Mouse (Mus musculus): ENCODE results near the gene Nme8.
A peak's percentile ranks its signal among the peaks of the same experiment; 100 is the strongest.

The Nme8 gene

DNA sequence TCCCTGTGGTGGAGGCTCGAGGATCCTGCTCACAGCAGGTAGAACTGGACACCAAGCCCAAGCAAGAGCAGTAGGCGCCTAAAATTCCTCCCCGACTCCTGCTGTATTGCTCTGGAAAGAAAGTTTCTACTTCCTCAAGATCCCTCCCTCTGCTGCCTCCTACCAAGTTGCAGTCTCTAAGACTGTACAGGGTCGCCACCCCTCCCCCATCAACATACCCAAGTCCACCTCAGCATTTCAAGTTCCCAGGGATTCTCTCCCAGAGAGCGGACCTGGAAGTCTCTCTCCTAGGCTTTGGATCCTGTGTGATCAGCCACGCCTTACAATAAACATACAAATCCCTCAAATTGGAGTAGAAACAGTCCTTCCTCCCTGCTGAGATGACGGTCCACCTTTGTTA lies at the start of gene Nme8:
Nme8 (minus strand) TSS at position 5 of the 400 bp plus-strand sequence.
- no peak for DNase-seq

DNA sequence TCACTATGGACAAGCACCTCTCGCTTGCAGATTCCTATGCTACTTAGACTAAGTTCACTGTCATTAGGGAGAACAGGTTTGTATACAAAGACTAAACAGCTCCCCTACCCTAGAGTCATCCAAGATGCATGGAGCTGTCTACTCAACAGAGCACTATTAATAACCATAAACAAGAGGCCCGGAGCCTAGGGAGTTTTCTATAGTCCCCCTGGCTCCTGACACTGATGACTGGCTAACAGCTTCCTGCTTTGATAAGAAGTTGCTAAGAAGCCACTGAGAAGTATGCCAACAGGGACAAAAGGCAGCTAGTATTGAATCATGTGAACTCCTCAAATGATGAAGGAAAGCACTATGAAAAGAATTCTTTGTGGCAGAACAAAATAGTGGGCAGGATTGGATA lies 48.1 kb upstream of the Nme8 start:
- DNase-seq: no peak

DNA sequence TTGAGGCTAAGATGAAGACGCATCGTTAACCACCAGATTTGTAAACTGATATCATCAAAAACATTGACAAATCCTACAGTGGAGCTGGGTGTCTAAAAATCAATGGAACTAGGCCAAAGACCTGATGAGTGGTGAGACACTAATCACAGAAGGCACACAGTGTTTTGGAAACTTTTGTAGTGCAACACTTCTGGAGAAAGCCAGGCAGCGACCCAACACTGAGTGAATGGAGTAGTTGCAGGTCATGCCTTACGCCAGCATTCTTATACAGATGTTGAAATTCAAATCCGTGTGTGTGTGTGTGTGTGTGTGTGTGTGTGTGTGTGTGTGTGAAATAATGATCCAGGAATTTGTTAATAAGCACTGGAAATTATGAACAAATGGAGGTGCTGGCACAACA lies 46.9 kb upstream of the Nme8 start:
- peak in 1 of 2 experiments; percentile 44 for DNase-seq

DNA sequence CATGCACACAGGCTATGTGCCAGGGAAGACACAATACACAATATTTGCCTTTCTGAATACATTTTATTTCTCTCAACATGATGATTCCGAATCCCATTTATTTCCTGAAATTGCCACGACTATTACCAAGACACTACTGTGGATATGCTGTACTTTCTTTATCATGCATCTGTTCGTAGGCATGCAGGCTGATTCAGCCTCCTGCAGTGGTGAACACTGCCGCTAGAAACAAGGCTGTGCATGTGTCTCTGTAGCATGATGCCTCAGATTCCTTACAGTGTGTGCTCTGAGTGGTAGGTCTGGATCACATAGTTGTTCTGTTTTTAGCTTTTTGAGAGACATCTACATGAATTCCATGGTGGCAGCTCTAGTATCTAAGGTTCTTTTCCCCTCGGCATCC lies 37.0 kb upstream of the Nme8 start:
- no peak for DNase-seq

DNA sequence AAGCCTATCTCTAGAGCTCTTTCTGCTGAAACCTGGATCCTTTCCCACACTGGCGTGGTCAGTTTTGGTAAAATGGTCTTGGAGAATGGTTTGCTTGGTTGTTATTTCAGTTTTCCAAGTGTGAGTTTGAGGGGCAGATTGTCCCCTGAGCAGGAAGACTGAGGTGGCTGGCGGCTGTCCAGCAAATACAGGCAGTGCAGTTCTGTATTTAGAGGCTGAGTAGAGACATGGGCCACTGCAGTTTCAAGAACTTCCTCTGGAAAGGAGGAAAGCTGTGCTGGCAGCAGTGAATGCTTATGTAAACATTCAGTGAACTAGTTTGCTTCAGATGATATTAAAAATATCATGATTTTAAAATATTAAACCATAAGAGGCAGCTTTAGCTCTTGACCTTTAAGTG lies 33.2 kb upstream of the Nme8 start:
- peak; percentile 45 to 63 for DNase-seq

DNA sequence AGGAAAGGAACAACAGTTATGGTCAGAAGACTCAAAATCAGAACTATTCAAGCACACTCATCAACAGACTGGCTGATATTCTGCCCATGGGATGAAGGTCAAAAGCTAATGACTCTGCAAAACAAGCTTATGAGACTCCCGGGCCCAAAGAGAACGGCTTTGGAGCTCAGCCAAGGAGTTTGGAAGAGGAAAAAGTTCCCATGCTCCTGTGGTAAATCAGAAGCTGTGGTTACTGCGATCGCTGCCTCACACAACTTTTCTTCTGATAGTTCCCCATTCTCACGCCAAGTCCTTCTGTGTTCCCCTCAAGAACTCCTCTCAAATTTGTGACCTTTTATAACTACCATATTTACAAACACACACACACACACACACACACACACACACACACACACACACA lies 21.4 kb upstream of the Nme8 start:
- peak; percentile 17 to 26 for DNase-seq

DNA sequence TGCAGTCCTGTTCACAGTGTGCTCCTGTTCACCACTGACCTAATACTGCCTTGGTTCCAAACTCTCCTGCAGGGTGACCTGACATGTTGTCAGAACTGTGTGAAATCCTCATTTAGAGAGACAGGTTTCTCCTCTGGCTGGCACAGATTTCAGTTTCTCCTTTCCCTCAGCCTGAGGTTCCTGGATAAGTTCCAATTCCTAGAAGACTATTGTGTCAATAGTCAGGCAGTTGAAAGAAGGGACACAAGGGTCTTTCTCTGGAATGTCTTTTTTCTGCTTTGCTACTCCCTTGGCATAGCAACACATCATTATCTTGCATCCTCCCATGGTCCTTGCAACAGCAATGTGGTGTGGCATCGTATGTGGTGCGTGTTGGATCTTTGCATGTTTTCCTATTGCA lies 19.6 kb upstream of the Nme8 start:
- DNase-seq: no peak

DNA sequence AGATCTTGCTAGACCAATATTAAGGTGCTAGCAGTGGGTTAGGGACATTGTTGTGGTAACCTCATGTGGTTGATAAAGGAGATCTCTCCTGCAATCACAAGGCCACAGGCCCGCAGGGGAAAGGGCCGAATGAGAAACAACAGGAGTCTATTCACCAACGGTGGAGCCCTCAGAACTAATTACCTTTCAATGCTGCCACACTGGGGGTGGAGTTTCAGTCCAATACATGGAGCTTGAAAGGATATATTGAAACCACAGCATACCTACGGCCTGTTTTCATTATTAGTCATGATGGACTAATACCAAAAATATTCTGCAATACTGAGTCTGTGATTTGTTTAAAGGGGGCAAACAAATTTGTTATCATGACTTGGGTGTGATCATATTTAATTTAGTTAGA lies 6.2 kb upstream of the Nme8 start:
- no peak for DNase-seq

DNA sequence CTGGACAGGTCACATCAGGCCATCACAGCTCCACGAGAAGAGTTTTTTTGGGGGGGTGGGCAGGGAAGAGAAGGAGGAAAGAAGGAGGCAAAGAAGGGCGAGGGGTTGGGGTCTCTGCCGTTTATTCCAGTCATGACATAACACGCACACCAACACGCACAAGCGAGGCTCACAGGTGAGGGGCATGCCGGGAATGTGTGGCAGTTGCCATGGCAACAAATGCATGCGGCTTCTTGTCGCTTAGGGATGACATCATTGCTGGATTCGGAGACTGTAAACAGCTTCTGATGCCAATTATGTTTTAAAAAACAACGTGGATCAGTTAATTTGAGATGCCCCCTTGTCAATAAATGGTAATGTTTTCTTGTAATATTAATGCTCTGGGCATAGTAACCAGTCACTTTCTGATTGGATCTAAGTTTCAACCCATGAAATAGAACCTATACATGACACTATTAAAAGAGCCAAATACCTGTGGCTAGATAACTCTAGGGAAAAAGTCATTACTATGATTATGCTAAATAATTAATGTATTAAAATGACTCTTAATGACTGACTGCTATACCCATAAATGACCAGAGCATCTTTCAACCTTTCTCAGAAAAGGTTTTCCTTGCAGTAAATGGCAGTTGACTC lies 4.0 kb upstream of the Nme8 start:
- peak in 1 of 2 experiments; percentile 19 for DNase-seq

DNA sequence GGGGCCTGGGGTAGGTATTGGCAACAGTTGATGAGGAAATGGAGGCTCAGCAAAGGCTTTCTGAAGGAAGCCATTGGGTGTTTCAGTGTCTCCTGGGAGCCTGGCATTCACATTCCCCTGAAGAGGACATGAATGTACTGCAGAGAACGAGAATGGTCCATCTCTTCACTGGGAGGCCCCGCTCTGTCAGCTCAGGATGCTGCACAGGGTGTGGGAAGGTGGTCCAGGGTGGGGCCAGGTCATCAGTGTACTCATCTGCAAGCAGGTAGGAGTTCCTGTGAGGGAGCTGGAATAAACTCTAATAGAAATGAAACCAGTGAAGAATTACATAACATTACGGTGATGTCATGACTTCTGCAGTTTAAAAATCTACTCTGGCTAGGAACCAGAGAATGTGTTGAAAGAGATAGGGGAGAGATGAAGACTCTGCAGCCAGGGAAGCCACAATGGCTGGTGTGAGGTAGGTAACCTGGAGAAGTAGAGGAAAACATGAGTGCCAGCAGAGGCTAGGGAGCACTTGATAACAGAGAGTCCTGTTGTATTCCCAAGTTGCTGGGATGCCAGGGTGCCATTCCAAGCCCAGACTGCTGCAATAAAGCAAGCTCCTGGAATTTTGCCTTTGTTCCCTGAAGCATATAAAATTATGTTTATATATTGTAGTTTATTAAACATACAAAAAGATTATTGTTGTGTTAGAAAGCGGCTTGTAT lies 3.3 kb upstream of the Nme8 start:
- no peak for DNase-seq

DNA sequence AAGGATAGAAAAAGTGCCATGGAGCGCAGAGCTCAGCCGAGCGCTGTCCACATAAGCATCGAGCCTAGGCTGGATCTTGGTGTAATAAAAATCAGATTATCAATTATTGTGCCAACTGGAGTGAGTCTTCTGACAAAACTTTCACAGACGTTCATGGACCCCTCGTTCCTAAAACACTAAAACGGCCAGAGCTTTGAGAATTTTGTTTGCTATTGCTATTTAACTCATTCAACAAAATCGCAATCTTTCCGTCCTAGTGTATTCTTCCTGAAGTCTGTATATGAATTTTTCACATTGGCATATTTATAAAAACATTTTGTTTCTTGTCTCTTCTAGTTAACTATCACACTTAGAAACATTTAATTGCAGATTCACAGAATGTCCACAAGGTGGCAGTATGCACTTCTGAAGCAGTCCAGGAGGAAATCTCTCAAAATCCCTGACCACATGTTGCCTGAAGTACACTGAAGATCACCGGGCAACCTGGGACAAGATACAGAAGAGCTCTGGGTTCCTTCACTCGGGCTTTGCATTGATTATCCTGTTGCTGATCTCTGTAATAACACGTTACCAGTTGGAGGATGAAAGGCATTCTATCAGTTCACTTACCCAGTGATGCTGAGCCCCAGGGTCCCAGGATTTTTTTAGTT lies 1.1 kb upstream of the Nme8 start:
- peak in 1 of 2 experiments; percentile 12 for DNase-seq

DNA sequence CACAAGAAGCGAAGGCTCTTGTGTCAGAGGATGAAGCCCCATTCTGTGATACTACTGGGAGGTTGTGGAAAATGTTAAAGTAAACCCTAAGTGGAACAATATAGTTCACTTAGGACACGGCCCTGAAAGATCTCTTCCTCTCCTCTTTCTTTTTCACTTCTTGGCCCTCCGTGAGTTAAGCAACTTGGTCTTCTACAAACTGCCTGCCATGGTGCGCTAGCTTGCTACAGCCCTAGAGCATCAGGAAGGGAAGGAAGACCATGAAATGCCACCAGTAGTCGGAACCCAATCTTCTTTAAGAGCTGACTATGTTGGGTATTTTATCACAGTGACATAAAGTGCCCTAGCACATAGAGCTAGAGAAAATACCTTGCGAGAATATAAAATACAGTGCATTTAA lies 7.2 kb downstream of the Nme8 start:
- no peak for DNase-seq

DNA sequence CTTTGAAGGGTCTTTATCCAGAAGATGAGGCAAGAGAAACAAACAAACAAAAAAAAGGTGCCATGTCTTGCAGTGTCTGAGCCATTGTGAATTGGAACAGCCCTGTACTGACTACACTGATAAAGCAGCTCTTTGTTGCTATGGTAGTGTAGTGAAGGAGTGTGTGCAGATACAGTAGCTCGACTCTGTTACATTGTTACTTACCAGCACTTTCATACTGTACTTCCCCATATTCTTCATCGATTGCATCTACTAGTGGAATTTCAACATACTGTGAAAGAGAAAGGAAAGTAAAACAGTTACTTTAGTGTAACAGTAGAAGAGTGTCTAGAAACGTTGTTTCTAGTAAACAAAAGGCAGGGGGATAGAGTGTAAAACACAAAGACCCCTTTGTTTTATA lies 7.6 kb downstream of the Nme8 start:
- DNase-seq: no peak

DNA sequence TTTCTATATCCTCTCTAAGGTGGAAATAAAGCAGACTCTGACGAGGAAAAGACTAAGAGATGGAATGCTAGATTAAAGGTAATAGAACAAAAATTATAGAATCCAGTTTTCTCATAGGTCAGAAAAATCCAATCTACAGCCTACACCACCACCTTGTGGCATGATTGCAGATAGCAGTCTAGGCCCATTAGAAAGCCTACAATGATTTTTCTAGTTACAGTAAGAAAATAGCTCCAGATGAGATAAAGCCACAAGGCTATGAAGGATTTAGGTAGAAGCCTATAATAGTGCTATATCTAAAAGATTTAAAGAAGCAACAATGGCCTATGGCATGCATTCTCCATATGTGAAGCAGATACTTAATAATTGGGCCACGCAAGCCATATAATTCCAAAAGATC lies 13.6 kb downstream of the Nme8 start:
- peak in 1 of 2 experiments; percentile 44 for DNase-seq

DNA sequence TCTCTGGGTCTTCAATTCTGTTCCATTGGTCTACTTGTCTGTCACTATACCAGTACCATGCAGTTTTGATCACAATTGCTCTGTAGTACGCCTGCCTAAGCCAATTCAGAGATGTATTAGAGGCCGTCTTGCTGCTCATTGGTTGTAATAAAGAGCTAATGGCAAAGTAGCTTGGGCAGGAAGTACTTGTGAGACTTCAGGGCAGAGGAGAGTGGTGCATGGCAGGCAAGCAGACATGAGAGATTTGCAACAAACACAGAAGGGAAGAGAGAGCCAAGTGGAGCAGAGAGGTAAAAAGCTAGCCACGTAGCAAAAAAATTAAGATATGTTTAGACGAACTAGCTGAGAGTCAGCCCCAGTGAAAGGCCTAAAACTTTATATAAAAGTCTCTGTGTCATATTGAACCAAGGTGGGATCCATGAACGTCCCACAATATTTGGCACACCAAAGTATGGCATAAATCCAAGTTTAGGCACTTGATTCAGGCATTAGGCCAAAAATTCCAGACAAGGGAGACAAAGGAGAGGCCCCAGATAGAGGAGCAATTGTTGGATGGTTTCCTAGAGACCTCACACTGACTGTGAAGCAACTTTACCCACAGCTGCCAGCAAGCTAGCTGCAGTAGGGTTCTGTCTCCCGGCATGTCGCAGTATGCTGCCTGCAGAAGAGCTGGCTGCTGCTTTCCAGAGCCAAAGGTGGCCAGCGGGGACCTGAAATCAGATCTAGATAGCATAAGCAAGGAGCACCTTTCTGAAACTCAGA lies 14.5 kb downstream of the Nme8 start:
- peak; percentile 17 to 46 for DNase-seq

DNA sequence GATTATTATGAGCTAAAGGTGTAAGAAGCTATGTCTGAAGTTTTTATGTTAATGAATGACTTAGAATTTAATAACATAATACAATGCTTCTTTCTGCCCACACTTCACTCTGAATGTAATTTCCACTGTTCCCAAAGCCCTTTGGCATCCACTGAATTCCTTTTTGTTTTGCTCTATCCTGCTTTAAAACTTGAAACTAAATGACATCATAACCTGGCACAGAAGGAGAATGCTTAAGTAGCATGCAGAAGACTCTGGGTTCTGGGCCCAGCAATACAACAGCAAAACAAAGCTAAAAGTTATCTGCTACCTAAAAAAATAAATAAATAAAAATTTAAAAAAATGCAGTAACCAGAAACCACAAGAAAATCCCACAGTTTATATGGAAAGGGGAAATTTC lies 23.0 kb downstream of the Nme8 start:
- DNase-seq: no peak

DNA sequence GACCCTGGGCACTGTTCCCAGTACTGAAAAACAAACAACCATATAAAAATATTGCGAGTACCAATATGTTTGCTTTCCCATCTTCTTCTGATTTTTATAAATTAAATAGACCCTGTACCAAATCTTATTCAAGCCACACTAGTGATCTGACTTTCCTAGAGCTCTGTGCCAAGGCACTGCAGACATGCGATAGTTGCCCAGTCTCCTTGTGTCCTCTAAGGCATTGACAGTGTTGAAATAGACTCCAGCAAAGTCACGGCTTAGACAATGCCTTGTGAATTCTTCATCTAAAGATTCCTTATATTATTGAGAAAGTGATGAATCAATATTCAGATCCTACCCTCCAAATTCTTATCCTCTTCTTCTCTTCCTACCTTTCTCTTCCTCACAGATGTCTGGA lies 23.6 kb downstream of the Nme8 start:
- DNase-seq: no peak

DNA sequence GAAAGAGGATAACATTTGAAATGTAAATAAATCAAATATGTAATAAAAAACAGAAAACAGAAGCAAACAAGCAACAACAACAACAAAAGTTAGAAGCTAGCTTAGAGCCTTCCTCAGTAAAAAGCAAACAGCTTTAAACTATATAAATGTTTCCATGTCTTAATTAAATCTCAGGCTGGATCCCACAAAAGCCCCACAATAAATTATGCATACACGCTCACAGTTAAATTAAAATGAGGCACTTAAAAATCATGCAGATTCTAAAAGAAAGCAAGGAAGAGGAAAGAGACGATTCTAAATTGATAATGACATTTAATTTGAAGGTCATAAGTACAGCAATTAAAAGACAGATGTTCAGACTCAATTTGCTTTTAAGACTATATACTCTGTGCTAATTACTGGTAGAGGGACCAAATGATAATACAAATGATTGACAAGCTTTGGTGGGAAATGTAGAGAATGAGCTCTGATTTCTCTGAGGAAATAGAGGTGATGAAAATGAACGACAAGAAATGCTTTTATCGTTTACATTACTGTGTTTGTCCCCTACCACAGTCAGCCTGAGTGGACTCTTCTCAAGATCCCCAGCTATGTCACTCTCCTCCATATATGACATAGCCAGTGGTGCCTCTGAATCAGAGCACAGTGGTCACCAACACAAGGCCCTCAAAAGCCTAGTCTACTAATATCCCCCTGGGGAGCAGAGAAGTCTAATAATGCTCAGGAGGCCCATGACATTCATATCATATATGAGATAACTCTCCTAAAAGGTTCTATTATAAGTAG lies 29.0 kb downstream of the Nme8 start:
- DNase-seq: no peak

DNA sequence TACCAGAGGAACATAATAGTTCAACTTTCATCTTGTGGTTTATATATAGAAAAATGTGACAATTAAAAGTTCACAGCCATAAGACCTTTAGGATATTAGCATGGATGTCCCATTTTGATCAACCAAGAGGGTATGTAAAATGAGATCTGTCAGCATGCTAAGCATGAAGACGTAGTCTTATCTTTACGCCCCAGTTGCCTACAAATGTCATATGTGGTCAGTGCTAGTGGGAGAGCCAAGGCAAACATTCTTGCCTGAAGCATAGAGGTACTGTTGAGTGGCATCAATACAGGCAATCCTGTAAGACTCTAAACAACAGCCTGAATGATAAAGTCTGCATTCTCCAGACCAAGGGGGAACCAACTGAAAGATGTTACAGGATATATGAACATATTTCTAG lies 45.2 kb downstream of the Nme8 start:
- no peak for DNase-seq

DNA sequence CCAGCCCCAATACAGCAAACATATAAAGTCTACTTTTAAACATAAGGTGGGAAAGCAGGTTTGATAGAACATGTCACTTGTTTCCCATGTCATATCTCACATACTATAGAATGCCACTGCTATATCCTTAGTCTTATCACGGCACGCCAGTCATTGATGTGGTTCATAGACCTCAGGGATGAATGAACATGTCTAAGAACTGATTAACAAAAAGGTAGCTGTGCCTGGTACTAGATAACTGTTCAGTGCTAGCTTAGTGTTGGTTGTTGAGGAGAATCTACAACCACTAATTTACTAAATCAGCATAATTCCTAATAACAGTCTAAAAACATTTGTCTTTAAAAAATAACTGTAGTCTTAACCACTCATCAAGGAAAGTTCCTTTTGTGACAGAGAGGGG lies 47.8 kb downstream of the Nme8 start:
- DNase-seq: no peak

DNA sequence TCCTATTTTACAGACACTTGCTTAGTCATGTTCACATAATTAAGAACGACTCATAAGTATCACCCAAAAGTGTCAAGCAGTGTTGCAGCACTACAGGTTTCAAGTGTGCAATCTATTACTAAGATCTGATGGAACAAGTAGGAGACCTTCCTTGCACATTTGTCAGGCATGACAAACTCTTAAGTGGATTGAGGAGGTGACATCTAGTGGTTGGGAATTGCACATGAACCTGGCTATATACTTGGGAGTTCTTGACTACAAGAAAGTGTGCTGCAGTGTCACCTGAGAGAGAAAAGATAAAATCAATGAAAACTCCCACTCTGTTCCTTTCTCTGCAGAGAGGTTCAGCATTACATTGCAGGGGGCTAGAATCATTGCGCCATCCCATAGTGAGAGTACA lies 53.4 kb downstream of the Nme8 start:
- no peak for DNase-seq

DNA sequence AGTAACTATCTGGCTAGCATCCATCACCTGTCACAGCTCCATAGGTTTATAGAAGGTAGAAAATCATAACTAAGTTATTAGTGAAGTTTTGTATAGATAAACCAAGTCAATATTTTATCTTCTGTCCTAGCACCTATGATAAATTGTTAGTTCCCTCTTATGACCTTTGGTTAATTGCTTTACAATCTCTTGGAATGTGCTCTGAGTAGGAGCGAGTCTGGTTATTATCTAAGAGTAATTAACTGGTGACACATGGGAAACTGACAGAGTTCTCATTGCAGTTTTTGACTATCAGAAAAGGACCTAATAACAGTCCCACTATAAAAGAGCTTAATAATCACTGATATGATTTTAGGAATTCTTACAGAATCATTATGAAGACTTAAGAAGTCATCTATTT lies 54.1 kb downstream of the Nme8 start:
- no peak for DNase-seq

All from lung, postnatal 4 days (tissue).